Mouse (Mus musculus) cerebellum, adult 9-11 months (tissue): Measurements from ENCODE around the gene Dgkg.
A peak's percentile ranks its signal among the peaks of the same experiment; 100 is the strongest.

Experiments
- DNase-seq: peaks from one replicate; pipeline ENCODE4 v3.0.0; 2022

Gene Dgkg

DNA sequence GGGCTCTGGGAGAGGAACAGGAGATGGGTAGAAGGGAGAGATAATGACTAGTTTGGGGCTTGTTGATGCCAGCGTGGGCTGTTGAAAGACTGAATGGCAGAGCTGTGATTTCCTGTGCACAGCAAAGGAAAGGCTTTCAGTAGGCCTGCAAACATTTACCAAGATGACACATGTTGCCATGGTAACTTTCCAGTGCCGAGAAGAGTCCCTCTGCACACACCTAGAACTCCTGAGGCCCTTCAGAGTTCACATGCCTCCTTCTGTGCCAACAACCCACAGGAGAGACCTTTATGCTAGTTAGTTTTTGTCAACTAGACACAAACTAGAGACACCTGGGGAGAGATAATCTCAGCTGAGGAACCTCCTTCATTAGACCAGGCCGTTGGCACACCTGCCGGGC is 163.6 kb downstream of the Dgkg start:
- DNase-seq: no peak

DNA sequence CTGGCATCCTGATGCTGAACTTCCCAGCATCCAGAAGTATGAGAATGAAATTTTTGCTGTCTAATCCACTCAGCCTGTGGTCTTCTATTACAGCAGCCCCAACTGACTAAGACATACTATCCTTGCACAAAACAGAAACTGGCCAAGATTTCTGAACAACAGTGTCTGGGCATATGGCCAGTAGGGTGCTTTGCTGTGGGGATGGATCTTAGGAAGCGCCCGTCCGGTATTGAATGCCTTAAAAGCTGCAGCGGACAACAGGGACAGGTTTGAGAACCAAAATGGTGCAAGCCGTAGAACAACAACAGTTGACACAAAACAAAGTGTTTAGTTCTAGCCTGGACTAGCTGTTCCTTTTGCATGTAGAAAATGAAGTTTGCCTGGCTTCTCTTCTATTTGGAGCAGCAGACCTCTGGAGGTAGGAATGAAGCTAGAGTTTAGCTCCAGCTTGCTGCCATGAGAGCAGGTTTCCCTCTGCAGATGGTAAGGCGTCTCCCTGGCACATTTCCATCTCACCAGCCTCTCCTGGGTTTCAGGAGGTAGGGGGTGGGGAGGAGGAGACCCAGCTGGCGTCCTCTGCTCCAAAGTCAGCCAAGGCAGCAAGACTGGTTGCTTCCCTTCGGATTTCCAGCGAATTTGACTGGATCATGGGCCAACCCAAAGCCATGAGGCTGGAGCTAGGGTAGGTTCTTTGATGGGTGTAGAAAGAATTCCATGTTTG is 165.4 kb downstream of the Dgkg start:
- peak; percentile 90 for DNase-seq

DNA sequence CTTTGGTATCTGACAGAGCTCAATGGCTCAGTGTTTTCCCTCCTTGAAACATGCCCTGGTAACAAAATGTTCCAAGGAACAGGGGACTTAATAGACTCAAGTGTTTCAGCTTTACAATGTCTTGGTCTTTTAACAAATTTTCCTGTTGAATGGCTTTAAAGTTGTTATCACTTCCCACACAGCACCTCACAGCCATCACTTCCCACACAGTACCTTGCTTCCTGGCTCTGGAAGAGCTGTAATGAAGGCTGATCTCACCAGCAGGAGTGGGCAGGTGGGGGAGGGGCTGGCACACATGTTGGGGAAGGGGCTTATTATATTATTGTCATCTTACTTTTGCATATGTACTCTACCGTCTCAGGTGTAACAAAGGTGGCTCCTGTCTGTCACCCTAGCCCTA is 173.1 kb downstream of the Dgkg start:
- no peak for DNase-seq

DNA sequence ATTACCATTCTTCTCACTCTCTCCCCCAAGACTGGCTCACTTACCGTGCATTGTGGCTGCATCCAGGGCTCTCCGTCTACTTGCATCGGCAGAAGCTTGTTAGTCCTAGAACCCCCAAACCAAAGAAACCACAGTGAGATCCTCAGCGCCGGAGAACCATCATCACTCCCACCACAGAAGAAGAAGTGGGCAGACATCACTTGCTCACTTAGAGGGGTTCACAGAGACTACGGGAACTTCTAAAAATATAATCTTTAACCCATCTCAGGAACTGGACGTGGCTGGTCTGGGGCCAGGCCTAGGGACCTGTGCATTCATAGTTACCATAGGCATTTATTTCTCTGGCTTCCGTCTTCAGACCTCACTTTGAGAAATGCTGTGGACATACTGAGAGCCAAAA is 177.7 kb downstream of the Dgkg start:
- DNase-seq: no peak

DNA sequence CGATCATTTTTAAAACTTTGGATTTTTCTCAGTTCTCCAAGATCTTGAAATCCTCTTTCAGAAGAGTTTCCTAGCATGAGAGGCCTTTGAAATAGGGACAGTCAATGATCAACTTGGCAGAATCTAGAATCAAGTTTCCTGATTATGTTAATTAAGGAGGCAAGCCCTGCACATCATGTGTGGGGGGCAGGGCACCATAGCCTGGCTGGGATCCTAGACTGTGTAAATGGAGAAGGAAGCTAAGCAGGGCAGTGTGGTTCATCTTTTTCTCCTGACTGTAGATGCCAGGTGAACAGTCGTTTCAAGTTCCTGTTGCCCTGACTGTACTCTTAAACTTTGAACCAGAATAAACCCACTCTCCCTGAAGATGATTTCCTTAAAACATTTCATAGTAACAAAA is 185.3 kb downstream of the Dgkg start:
- no peak for DNase-seq

DNA sequence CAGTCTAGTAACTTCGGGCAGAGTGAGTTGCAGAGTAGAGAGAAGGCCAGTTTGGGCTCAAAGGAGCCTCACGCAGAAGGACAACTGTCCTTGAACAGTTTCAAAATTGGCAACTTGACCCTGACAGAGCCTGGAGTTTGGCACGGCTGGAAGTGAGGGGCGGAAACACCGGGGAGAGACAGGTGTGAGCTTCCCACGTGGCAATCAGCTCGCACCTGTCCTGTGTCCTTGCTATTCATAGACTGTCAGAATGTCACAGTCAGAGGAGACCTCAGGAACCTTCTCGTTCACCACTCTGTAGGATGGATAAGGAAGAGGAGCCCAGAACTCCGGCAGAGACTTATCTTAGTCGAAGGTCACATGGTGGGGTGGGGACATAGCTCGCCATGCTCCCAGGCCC is 187.6 kb downstream of the Dgkg start:
- DNase-seq: no peak

DNA sequence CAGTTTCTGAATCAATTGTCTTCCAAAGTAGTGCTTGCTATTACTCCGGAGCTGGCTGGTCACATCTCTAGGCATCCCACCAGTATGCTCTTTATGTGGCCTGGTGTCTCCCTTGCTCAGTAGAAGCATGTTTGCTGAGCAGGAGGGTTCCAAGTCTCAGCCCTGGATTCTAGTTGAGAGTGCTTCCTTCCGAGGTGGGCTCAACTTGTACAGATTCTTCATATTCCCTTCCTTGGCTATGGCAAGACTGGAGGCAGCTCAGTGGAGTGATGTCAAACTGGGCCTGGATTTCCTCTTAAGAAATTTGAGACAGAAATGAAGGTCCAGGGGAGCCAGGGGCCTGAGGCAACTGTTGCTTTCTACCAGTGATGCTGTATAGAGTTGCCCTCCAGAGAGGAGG is 189.9 kb downstream of the Dgkg start:
- no peak for DNase-seq

DNA sequence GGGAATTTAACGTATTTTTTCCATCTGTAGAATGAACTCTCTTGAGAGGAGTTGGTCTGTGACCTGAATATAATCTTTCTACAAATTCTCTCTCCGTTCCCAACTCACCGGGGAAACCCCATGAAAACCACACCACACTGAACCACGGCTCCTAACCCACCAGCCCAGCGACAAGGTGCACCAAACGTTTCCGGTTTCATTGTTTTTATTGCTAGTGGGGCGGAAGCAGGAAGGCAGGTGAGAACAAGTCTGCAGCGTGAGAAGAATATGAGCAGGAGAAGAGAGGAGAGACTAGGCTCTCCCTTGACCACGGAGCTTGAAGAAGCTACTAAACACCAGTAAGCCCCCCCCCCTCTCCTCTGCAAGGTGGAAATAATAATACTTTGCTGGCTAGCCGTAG is 190.6 kb downstream of the Dgkg start:
- DNase-seq: no peak

DNA sequence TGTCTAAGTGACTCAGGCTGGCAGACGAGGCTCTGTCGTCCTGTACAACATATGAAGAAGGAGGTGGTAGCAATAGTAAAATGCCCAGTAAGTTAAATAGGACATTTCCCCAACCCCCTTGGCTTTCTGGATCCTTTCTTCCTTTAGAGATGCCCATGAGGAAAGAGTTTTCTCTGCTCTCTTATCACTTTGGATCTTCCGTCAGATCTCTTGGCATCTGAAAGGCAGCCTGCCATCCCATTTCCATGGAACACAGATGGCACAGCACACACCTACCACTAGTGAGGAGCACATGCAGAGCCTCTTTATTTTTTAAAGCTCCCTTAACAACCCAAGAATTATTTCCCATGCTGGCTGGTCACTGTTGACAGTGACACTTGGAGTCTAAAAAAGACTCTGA is 194.8 kb downstream of the Dgkg start:
- DNase-seq: no peak

DNA sequence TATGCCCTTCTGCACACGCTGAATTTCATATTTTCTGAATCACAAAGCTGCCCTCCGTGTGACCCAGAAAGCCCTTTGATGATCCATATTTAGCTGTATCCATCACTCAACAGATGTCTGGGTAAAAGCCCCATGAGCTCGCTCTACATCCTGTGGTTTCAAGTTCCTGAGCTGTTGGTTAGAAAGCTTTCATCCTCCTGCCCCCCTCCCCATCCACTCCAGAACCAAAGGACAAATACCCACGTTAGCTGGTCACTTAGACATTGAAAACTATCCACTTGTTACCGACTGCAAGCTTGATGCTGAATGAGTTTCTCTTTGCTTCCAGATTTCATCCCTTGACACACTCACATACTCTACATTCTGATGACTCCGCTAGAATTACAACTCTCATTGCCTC is 195.3 kb downstream of the Dgkg start:
- no peak for DNase-seq

DNA sequence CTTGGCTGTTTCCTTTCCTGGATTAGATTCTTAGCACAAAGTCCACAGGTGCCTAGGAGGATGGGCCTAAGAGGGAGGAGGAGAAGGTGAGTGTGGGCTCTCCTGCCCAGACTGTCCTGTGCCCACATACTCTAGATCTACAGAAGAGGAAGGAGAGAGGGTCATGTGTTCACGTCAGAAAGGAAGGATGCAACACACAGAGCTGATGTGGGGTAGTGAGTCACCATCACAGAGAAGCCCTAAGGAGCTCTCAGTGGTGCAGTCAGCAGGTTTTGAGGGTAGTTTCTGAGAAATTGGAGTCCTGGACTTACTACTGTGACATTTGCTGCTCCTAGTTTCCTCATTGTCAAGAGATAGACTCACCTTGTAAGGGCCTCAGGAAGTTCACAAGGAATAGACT is 196.1 kb downstream of the Dgkg start:
- DNase-seq: no peak

DNA sequence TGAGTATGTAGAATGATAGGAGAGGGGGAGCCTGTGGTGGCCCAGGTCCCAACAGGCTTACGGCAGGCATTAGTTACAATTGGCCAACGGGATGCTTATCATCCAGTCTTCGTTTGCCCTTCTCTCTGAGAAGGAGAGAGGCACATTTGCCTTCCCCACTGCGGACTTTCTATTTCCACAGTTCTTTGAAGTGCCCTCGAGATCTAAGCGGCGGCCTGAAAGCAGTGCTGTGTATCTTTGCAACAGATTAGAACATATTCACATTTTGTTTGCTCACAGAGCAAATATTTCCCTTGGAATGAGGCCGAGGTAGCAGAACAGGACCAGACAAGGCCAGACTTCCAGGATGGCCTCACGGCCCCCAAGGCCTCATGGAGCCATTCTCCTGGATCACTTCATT is 204.9 kb downstream of the Dgkg start:
- DNase-seq: no peak

DNA sequence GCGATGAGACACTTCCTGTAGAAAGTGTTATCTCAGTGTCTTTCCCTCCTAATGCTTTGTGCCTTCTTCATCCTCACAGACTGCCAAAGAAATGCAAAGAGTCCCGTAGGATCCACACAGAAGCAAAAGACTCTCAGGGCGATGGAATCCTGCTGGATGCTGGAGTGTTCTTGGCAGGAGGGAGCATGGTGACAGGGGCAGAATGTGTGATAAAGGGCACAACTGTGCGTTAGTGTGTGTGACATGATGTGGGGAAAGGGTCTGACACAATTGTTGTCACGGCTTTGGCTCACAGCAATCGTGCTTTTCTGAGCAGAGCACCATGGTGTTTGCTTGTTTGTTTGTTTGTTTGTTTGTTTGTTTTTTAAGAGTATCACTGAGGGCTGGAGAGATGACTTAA is 208.9 kb downstream of the Dgkg start:
- DNase-seq: no peak

DNA sequence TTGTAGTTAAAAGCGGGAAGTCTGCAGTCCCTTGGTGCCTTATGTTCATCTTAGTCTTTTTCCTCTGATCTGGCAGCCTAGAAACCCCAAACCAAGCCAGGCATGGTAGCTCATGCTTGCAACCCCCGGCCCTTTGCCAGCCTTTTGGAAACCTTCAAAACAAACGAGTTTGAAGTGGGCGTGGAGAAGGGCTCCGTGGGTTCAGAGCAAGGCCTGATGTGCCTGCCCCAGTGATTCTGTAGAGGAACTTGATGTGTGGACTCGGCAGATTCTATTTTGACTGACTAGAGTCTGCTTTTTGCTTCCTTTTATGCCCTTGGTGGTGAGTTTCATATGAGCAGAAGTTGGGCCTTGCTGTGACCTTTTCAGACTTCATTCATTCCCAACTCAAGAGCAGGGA is 212.2 kb downstream of the Dgkg start:
- DNase-seq: no peak

DNA sequence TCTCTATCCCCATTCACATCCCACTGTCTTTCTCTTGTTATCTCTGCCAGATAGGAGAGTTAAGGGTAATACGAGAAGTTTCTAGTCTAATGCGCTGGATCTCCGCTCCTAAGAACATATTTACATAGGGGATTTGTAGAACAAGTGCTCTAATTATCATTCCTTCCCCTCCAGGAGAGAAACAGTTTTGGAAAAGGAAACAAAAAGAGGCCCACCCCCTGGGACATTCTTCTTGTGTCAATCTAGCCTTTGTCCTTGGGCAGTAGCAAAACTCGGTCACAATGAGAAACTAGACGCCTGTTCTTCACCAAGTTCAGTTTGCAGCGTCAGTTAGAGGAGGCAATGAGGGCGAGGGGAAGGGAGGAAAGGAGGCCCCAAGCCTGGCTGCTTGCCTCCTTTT is 214.8 kb downstream of the Dgkg start:
- DNase-seq: no peak

DNA sequence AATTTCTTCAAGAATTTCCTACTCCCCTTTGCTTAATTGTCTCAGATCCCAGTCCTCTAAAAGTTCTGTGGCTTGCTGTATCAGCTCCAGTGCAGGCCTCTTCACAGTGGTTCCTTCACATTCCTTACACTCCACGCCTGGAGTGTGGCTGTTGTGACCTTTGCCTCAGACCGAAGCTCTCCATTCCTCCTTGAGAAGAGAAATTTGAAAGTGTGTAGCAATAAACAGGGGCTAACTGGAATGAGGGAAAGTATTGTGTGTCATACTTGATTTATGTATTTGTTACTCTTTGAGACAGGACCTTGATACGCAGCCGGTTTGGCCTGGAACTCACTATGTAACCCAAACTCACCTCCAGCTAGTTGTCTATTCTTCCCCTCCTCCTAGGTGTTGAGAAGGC is 215.7 kb downstream of the Dgkg start:
- no peak for DNase-seq

DNA sequence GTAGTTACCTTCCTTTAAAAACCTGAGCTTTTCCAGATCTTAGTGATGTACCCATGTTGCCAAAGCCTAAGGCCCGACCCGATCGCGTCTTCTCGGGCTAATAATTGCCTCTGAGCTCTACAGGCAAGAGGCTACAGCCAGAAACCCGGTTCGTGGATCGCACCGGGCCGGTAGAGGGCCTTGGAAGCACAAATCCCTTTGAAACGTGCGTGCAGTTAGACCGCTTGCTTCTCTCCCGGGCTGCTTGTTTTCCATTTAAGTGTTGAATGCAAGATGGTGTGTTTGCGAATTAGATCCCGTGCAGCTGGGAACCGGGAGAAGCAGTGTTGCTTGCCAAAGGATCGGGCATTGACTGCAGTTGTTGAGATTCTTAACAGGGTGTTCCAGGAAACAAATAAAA is 216.8 kb downstream of the Dgkg start:
- peak; percentile 64 for DNase-seq

DNA sequence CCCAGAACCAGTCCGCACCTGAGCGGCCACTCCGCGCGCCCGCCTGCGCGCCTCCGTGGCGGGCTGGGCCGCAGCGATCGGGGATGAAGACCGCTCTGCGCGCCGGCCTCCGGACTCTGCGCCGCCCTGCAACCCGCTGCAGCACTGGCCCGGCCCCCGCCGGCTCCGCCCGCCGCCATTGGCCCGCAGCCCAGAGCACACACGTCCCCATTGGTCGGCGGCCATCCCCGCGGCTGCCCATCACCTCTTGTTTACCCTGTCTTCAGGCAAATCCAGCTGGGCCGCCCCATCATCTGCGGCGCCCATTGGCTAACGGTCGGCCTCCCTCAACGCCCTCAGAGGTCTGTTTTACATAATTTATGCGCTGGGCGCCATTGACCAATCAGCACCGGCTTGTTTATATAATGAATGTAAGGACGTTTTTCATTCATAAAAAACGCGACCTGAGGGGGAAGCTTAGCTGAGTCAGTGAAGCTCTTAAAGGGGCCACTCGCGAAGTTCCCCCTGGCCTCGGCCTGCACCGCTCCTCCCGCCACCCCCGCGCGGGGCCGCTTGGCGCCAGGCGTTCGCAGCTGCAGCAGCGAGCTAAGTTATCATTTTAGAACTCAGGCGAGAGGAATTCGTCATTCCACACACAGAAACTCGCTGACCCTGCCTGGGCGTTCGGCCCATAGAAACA is 217.4 kb downstream of the Dgkg start, which contains the start of gene Etv5:
Gene Etv5, minus strand, starts transcription at position 221 of the 679 bp plus-strand sequence.
- DNase-seq: peak; percentile 100

DNA sequence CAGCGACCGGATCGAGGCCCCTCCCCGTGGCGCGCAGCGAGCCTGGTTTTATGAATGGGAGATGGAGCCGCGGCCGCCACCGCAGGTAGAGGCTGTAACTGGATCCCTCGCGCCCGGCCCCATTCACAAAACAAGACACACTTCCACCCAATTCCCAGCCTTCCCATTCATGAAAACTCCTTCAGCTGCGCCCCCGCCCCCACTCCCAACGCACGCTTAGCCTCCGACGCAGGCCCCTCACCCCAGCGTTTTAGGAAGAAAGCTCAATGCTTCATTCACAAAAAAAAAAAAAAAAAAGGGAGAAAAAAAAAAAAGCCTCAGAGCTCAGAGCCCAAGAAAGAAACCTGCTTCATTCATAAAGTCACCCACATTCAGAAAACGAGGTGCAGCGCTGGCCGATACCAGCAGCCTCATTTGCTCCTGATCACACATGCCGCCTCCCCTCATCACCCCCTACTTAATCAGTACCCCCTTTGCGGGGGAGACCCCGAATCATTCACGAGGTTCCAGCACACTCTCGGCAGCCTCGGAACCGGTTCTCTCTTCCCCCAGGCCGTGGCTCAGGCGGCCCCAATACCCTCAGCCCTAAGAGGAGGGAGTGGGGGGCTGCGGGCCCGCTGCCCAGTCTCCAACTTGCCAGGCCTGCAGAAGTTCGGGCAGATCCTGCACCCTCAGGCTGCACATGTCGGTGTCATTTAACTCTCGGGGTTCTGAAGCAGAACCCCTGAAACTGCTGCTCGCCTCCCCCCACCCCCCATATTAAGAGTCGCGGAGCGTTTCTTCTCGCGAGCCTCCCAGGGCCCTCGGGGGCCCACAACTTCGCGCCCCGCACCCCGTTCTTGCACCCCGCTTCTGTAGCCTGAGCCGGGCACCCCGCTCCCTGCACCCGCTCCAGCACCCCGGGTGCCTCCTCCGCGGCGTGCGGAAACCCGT is 218.3 kb downstream of the Dgkg start:
- DNase-seq: peak; percentile 83

DNA sequence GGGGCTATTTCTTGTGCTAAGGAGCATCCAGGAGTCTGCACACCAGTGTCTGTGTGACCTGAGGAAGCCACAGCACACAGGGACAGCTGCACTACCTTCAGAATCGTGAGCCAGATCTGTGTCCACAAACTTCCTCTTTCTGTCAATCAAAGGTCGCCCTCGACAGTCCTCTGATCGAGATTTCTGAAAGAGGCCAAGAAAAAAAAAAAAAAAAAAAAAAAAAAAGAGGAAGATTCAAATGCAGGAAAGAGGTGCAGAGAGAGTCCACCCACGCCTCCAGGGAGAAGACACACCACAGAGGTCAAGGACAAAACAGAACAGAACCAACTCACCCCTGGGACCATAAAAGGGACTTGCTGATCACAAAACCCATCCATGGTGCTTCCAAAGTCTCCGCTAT is 220.9 kb downstream of the Dgkg start:
- DNase-seq: no peak

DNA sequence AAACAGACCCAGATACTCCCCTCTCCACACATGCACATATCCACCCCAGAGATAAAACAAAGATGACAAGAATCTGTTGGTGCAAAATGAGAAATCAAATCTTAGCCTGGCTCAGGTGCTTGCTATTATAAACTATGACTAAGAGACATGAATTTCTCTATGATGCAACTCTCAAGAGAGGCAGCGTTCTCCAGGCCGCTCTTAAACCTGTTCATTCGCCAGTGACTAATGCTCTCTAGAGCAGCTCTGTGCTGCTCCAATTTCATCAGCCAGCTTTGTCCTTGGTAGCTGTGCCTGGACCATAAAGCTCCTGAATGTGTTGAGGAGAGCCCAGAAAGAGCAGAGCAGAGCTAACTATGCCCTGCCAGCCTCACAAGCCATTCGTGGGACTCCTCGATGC is 222.5 kb downstream of the Dgkg start:
- DNase-seq: no peak

DNA sequence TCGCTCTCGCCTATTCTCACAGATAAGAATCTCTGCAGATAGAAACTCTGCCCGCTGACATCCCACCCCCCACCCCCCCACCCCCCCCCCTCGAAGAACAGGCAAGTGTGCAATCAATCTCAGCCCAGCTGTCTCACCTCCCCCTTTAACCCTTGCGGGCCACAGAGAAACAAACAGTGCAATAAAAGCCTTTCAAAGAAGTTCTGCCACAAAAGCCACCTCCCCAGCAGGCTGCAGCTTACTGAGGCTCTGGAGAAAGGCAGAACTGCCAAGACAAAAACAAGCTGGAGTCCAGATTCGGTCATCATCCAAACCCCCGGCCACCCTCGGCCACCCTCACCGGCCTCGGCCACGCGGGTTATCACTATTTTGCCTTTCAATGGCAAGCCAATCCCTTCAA is 223.1 kb downstream of the Dgkg start:
- no peak for DNase-seq

DNA sequence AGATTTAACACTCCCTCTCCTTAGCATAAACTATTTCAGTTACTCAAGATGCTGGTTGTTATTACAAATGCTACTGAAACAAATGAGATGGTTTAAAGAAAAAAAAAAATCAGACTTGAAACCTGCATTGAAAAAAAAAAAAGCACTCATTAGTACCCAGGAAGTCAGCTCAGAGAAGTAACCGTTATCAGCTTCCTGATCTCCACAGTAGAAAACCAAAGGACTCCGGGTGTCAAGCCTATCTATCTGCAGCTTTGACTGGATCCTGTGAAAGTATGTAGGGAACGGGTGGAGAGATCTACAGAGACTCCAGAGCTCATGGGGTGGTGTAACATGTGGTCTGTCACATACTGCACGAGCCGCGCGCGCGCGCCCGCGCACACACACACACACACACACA is 225.2 kb downstream of the Dgkg start:
- no peak for DNase-seq

DNA sequence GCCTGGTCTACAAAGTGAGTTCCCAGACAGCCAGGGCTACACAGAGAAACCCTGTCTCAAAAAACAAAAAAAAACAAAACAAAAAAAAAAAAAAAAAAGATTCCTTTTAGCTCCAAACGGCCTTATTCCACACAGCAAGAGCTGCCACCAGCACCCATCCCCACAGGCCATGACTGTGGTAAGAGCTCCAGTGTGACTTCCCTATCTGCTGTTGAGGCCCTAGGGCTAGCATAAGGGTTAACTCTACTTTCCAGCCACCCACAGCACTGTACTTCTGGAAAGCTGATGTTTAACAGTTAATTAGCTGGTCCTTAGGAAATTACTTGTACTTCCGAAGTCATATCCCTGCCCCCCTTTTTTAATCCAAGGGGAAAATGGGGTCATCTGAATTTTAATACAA is 225.7 kb downstream of the Dgkg start:
- DNase-seq: no peak
